Mouse (Mus musculus) lung, adult 2 months (tissue): ENCODE measurements around the gene Prr36. TPM values are rescaled to one million over a fixed set of nuclear protein-coding genes. Genes with fewer than 3 reads are reported as not detected.

ENCODE experiments used
- DNase-seq: peaks from one replicate; pipeline ENCODE4 v3.0.0; 2022
- H3K4me1 ChIP-seq: fragments of 200-500 bp; 2 replicates; pipeline ENCODE4 v1.6.1; 2011; ENCODE audit warnings: low read length; ENCODE audit not compliant: control insufficient read depth, insufficient read depth
- H3K4me3 ChIP-seq: fragments of 200-500 bp; replicated peaks from 2 replicates; pipeline ENCODE3; 2011; ENCODE audit warnings: low read depth, mild to moderate bottlenecking, control low read depth, low read length; ENCODE audit errors: extremely low read depth
- CTCF ChIP-seq: fragments of 200-500 bp; IDR thresholded peaks from 2 replicates; pipeline ENCODE4 v1.5.1; 2011; ENCODE audit warnings: mild to moderate bottlenecking, low read length, control low read depth; ENCODE audit not compliant: insufficient read depth
- POLR2A ChIP-seq: fragments of 200-500 bp; IDR thresholded peaks from 2 replicates; pipeline ENCODE4 v1.6.1; 2011; ENCODE audit warnings: low read depth, mild to moderate bottlenecking, control low read depth, low read length, borderline replicate concordance; ENCODE audit errors: extremely low read depth
- WGBS: fragments of 180-500 bp; shearing (Covaris S2); methylation state at CpG from one replicate; pipeline ENCODE4 v1.1.7; 2018; 5-methylcytosine and 5-hydroxymethylcytosine counted together
- polyA plus RNA-seq: library from polyadenylated mRNA; depleted of rRNA; stranded (reverse); fragments of >200 nt; gene quantifications from 2 replicates; pipeline ENCODE4 v1.2.3, GENCODE M21; 2012

The Prr36 gene
- polyA plus RNA-seq, 1 experiment: 1.6 TPM

- Histone ChIP-seq H3K4me1 (no peaks in the 10 kb centered on the region), H3K4me3 (no peak overlapping the region)
- DNase-seq: no peak
- TF ChIP-seq CTCF (no peak), POLR2A (no peak)
Observed at GRCm38 (mm10) chr8:4222059-4222458, 4.8 kb upstream of the Prr36 start.

GRCm38 (mm10) chr8:4219617-4220016, 2.4 kb upstream of the Prr36 start:
- H3K4me1 ChIP-seq: peaks cover 2% of the 10 kb centered on the region
- no peak overlapping the region for H3K4me3 ChIP-seq
- TF ChIP-seq POLR2A (no peak), CTCF (no peak)
- 83% methylated on average over 3 of the region's 3 CpGs for WGBS
- no peak for DNase-seq

GRCm38 (mm10) chr8:4216296-4216695, 963 bp downstream of the Prr36 start:
- TF ChIP-seq POLR2A (no peak), CTCF (no peak)
- no peak overlapping the region for H3K4me3 ChIP-seq

GRCm38 (mm10) chr8:4214006-4214980, 3.0 kb downstream of the Prr36 start:
- Histone ChIP-seq H3K4me1 (peaks cover 4% of the 10 kb centered on the region), H3K4me3 (peak overlapping the region; percentile 47)
- peak; percentile 75 for DNase-seq
- 6% methylated on average over 33 of the region's 33 CpGs for WGBS
- TF ChIP-seq CTCF: no peak
- TF ChIP-seq POLR2A: no peak

More at GRCm38 (mm10) chr8:4216296-4216695, 963 bp downstream of the Prr36 start:
- WGBS: 19% methylated on average over 18 of the region's 18 CpGs
- peaks cover 4% of the 10 kb centered on the region for H3K4me1 ChIP-seq
- no peak for DNase-seq

GRCm38 (mm10) chr8:4213210-4214005, 3.9 kb downstream of the Prr36 start:
- Histone ChIP-seq H3K4me1 (peaks cover 4% of the 10 kb centered on the region), H3K4me3 (peak overlapping the region; percentile 47)
- DNase-seq: peak; percentile 73
- WGBS: 2% methylated on average over 18 of the region's 18 CpGs
- TF ChIP-seq POLR2A (peak; percentile 52; the same call in 1 of the 2 replicates), CTCF (no peak)

GRCm38 (mm10) chr8:4212809-4213209, 4.5 kb downstream of the Prr36 start:
- Histone ChIP-seq H3K4me3 (peak overlapping the region; percentile 31), H3K4me1 (peaks cover 4% of the 10 kb centered on the region)
- peak; percentile 40 for DNase-seq
- TF ChIP-seq POLR2A: no peak
- no peak for TF ChIP-seq CTCF
- WGBS: under 1% methylated on average over 25 of the region's 25 CpGs

- 63% methylated on average over 6 of the region's 6 CpGs for WGBS
Observed at GRCm38 (mm10) chr8:4211097-4211496, 6.2 kb downstream of the Prr36 start.

GRCm38 (mm10) chr8:4207016-4207350, 10.3 kb downstream of the Prr36 start:
- no peak for DNase-seq
- WGBS: 66% methylated on average over 2 of the region's 2 CpGs
- TF ChIP-seq POLR2A (no peak), CTCF (no peak)

More at GRCm38 (mm10) chr8:4211097-4211496, 6.2 kb downstream of the Prr36 start:
- Histone ChIP-seq H3K4me1 (peaks cover 4% of the 10 kb centered on the region), H3K4me3 (no peak overlapping the region)
- no peak for DNase-seq
- no peak for TF ChIP-seq POLR2A
- TF ChIP-seq CTCF: no peak

GRCm38 (mm10) chr8:4206182-4207015, 10.9 kb downstream of the Prr36 start:
- TF ChIP-seq CTCF (no peak), POLR2A (no peak)
- no peak for DNase-seq
- 49% methylated on average over 44 of the region's 44 CpGs for WGBS
- Histone ChIP-seq H3K4me1 (no peaks in the 10 kb centered on the region), H3K4me3 (no peak overlapping the region)

More at GRCm38 (mm10) chr8:4207016-4207350, 10.3 kb downstream of the Prr36 start:
- Histone ChIP-seq H3K4me3 (no peak overlapping the region), H3K4me1 (no peaks in the 10 kb centered on the region)
